Mouse (Mus musculus): ENCODE measurements at regions not wholly inside any gene's neighbourhood (a gene's known extent, or its start where the extent isn't known, plus 50 kb on each side); places are given as distances from the start of the nearest gene placed in this dataset.
"Not testable (repeated sequence)": the region's sequence is repeated elsewhere in the genome, so short reads cannot be mapped to it uniquely, and the experiment has no call there.

DNA sequence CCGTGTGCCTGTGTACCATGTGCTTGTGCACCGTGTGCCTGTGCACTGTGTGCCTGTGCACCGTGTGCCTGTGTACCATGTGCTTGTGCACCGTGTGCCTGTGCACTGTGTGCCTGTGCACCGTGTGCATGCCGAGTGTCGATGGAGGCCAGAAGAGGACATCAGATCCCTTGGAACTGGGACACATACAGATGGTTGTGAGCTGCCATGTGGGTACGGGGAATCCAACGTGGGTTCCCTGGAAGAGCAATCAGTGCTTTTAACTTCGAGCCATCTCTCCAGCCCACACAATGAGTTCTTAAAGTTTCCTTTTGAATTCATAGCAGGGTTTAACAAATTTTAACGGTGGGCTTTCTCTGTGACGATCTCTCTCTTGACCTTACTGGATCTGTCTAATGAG, 386.8 kb upstream of the Auts2 start:
- DNase-seq: not testable (repeated sequence)

DNA sequence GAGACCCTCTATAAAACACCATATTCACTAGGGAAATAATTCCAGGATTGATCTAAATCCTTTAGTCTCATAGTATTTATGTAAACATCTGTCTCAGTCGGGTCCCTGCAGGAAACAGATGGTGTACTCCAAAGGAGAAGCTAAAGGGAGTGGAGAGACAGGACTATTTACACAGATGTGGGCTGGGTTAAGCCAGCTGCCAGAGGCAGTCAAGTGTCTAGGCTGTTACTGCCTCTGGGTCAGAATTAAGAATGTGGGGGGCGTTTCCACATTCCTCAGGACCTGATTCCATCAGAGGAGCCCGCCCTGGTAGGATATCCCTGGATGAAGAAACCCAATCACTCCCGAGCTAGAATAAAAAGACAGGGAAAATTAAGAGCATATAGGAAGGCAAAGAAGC, 380.2 kb upstream of the Auts2 start:
- no peak for DNase-seq

- no peak for DNase-seq
Observed at GRCm38 (mm10) chr5:132909056-132909455, 365.9 kb upstream of the Auts2 start.

- no peak for DNase-seq
Observed at GRCm38 (mm10) chr5:132908220-132908619, 365.1 kb upstream of the Auts2 start.

- peak; percentile 73 for DNase-seq
Observed at GRCm38 (mm10) chr5:132892591-132892990, 349.4 kb upstream of the Auts2 start.

GRCm38 (mm10) chr5:132884130-132884529, 341.0 kb upstream of the Auts2 start:
- no peak for DNase-seq

- DNase-seq: peak; percentile 10
Observed at GRCm38 (mm10) chr5:132882291-132882690, 339.1 kb upstream of the Auts2 start.

GRCm38 (mm10) chr5:132881170-132881569, 338.0 kb upstream of the Auts2 start:
- no peak for DNase-seq

- DNase-seq: no peak
Observed at GRCm38 (mm10) chr5:132876336-132876840, 333.2 kb upstream of the Auts2 start.

DNA sequence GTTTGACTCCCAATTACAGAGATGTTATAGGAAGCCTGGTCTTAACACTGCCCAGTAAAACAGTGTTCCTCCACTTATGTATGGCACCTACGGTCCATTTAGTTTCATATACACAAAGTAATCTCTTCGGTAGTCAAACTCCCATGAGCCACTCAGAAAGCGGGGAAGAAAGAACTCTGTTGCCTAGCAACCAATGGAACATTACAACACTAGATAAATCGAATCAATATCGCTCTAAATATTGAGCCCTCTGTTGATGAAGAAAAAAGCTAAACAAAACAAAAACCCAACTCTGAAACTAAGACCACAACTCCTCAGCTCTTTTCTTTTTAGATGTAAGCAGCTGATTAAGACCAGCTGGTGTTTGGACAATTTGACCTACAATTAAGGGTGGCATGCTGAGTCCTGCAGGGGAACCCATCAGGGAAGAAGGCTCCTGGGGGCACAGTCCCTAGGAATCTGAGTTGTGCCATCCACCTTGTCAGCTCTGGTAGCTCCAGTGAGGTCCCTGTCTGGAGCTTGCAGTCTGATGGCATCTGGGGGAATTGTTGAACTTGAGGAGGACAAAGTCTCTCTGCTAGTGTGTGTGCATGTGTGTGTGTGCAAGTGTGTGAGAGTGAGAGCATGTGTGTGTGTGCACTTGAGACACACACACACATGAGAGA, 315.8 kb upstream of the Auts2 start:
- no peak for DNase-seq

DNA sequence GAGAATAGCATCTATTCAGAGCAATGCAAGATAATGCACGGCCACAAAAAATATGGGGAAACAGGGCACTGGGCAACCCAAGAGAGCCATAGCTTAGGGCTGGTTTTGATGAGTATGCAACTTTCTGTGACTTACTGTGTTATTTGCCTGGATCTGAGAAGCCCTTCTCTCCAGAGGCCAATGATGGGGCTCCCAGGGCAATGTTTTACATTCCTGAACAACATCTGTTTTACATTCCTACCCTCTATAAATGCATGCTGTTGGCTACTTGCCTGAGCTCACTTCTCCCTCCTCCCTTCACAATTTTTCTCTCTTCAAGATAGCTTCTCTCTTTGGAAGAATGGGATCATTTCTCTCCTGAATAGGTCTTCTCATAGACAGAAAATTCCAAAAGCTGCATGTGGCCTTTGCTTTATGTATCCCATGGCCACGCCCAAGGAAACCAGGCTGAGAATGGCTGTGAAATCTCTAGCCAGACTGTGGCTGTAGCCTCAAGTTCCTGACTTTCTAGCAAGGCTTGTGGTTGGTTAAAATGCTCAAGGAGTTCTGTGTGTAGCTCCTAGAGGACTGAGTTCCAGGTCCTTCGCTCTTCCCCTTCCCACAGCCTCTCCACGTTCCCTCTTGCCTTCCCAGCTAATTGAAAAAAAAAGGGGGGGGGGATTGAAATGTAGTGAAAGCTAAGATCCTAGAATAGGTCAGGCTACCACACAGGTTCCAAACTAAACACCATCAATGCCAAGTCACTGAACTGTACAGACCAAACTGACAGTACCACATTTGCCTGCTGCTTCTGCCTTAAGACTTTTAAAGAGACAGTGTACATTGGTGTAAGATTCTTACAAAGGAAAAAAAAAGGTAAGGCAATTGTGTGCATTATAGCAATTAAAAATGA, 312.7 kb upstream of the Auts2 start:
- DNase-seq: no peak

GRCm38 (mm10) chr5:132850770-132851169, 307.6 kb upstream of the Auts2 start:
- DNase-seq: no peak

DNA sequence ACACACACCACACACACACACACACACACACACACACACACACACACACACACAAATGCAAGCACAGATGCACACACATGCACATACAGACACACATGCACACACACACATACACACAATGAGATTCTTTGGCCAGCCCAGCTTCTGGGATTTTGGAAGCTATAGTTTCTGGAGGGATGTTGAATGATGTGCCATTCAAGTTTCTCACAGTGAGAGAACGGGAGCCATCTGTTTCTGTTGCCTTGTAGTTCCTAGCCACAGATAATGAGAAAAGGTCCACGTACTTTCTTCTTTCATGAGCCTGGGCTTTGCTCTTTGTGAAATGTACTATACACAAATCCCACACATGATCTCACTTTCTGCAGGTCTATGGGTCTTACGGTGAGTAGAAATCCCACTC, 304.9 kb upstream of the Auts2 start:
- DNase-seq: no peak

GRCm38 (mm10) chr5:132843284-132843683, 300.1 kb upstream of the Auts2 start:
- no peak for DNase-seq

DNA sequence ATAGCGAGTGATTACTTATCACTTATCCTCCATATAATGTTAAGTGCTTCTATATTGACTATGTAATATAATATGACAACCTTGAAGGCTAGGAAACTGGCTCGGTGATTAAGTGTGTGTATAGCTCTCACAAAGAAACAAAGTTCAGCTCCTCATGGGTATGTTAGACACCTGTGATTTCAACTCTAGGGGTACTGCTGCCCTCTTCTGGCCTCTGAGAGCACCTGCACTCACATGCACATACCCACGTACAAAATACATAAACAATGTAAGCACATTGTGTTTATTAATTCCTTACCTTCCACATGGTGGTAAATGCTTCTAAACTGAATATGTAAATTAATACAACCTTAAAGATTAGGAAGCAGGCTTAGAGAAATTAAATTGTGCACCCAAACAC, 298.6 kb upstream of the Auts2 start:
- DNase-seq: no peak

GRCm38 (mm10) chr5:132837420-132837819, 294.3 kb upstream of the Auts2 start:
- DNase-seq: no peak

DNA sequence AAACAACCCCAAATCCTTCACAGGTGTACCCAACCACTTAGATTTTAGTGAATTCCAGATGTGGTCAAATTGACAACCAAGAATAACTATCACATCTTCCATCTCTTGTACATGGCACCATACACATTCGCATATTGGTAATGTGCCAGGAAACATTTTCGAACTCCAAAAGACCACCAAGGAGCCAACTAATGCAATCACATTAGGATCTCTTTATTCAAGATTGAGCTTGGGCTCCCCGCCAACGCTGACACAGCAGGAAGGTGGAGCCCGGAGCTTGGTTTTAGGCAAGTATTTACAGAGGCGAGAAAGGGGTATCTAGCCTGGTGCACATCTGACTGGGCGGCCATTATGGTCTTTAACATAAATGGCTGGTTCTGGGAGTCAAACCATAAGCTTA, 285.8 kb upstream of the Auts2 start:
- peak; percentile 7 for DNase-seq

DNA sequence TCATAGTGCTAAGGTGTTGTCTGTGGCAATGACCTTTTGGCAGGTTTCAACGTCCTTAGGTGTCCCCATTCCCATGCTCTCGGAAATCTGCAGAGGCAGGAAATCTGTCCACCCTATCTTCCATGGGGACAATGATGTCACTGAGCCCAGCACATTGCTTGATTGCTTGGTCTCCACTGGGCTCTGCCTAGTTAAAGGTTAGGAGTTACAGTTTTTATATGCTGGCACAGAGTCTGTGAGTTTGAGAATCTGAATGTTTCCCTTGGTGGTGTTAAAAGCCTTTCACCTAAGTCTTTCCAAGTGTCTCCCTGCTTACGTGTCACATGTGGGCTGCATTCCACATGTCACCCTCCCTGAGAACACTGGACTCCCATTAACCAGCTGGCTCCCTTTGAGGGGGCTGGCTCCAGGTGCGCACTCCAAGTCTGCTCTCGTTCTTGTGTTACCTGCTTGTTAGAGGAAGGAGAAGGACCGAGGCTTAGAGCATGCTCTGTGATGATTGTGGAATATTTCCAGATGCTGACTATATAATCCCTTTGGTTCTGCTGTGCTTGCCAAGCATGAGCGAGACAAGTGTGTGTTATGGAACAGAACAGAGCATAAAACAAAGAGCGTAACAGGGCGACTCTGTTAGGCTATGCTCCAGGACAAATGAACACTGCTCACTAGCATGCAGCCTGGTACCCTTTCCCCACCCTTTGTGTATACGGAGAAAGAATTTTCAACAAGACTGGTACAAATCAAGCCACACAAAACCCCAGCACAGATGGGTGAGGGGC, 284.6 kb upstream of the Auts2 start:
- no peak for DNase-seq

DNA sequence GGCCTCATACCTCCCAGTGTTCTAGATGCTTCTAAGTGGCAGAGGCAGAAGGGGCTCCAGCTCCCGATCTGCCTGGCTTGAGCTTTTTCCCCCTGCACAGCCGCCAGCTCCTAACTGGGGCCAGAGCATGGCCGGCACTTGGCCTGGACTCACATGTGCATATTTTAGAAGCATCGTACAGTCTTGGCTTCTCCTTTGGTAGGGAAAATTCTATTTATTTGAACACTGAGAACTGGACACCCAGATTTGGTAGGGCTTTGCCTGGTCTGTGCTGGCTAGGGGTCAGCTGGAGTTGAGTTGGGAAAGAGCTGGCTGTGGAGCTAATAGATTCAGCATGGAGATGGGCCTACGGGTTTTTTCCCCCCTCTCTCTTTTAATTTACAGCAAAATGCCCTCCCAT, 282.9 kb upstream of the Auts2 start:
- DNase-seq: no peak

- DNase-seq: no peak
Observed at GRCm38 (mm10) chr5:132817665-132818064, 274.5 kb upstream of the Auts2 start.

GRCm38 (mm10) chr5:132809181-132809580, 266.0 kb upstream of the Auts2 start:
- DNase-seq: peak; percentile 44

- no peak for DNase-seq
Observed at GRCm38 (mm10) chr5:132796061-132796460, 252.9 kb upstream of the Auts2 start.

- no peak for DNase-seq
Observed at GRCm38 (mm10) chr5:132792484-132792883, 249.3 kb upstream of the Auts2 start.
